Mouse (Mus musculus): Measurements from ENCODE around the gene Acap2. TPM values are rescaled to one million over a fixed set of nuclear protein-coding genes. Genes with fewer than 3 reads are reported as not detected.
A peak's percentile ranks its signal among the peaks of the same experiment; 100 is the strongest.

The Acap2 gene
- total RNA-seq, 2 experiments from 2014 or later, result 9.5 to 10.8 TPM

GRCm38 (mm10) chr16:31180843-31181242, 20.2 kb downstream of the Acap2 start:
- no peak overlapping the region for H3K27ac ChIP-seq
- no peak for TF ChIP-seq CTCF (IDR thresholded peaks at IDR 0.05)
- intact Hi-C loops (cut with DNase I), result no loop called here
- H3K4me3 ChIP-seq, result no peak overlapping the region
- no peak for DNase-seq

- intact Hi-C loops (cut with DNase I), result no loop called here
- no peak for DNase-seq
- TF ChIP-seq CTCF (IDR thresholded peaks at IDR 0.05), result no peak
- no peak overlapping the region for H3K4me3 ChIP-seq
- no peak overlapping the region for H3K27ac ChIP-seq
These were observed 21.7 kb downstream of the Acap2 start for GRCm38 (mm10) chr16:31179384-31179783.

GRCm38 (mm10) chr16:31174880-31175638, 26.0 kb downstream of the Acap2 start:
- Histone ChIP-seq H3K27ac (no peak overlapping the region), H3K4me3 (no peak overlapping the region)
- no peak for DNase-seq
- TF ChIP-seq CTCF (IDR thresholded peaks at IDR 0.05), result no peak
- intact Hi-C loops (cut with DNase I), result no loop called here

- H3K27ac ChIP-seq, result no peak overlapping the region
- intact Hi-C loops (cut with DNase I), result no loop called here
- DNase-seq, result no peak
- no peak for TF ChIP-seq CTCF (IDR thresholded peaks at IDR 0.05)
- H3K4me3 ChIP-seq, result no peak overlapping the region
These were observed 28.8 kb downstream of the Acap2 start for GRCm38 (mm10) chr16:31172229-31172628.

- no peak overlapping the region for H3K27ac ChIP-seq
- DNase-seq, result no peak
- intact Hi-C loops (cut with DNase I), result no loop called here
- H3K4me3 ChIP-seq, result no peak overlapping the region
- no peak for TF ChIP-seq CTCF (IDR thresholded peaks at IDR 0.05)
These were observed 29.6 kb downstream of the Acap2 start for GRCm38 (mm10) chr16:31171418-31171817.

GRCm38 (mm10) chr16:31170297-31170696, 30.7 kb downstream of the Acap2 start:
- intact Hi-C loops (cut with DNase I), result no loop called here
- TF ChIP-seq CTCF (IDR thresholded peaks at IDR 0.05), result peak; percentile 24; the same call in 1 of the 2 replicates
- H3K27ac ChIP-seq, result no peak overlapping the region
- H3K4me3 ChIP-seq, result no peak overlapping the region
- DNase-seq, result no peak

- TF ChIP-seq CTCF (IDR thresholded peaks at IDR 0.05), result no peak
- DNase-seq, result no peak
- intact Hi-C loops (cut with DNase I), result no loop called here
- no peak overlapping the region for H3K4me3 ChIP-seq
- H3K27ac ChIP-seq, result no peak overlapping the region
These were observed 31.4 kb downstream of the Acap2 start for GRCm38 (mm10) chr16:31169596-31169995.

- no peak for DNase-seq
- intact Hi-C loops (cut with DNase I), result no loop called here
- H3K27ac ChIP-seq, result no peak overlapping the region
- no peak for TF ChIP-seq CTCF (IDR thresholded peaks at IDR 0.05)
- H3K4me3 ChIP-seq, result no peak overlapping the region
These were observed 33.1 kb downstream of the Acap2 start for GRCm38 (mm10) chr16:31167934-31168333.

GRCm38 (mm10) chr16:31167017-31167887, 33.8 kb downstream of the Acap2 start:
- intact Hi-C loops (cut with DNase I), result no loop called here
- no peak for TF ChIP-seq CTCF (IDR thresholded peaks at IDR 0.05)
- Histone ChIP-seq H3K4me3 (no peak overlapping the region), H3K27ac (no peak overlapping the region)
- DNase-seq, result no peak

GRCm38 (mm10) chr16:31165907-31166306, 35.1 kb downstream of the Acap2 start:
- Histone ChIP-seq H3K4me3 (no peak overlapping the region), H3K27ac (peak overlapping the region; percentile 46; the same call in 1 of the 2 replicates)
- intact Hi-C loops (cut with DNase I), result no loop called here
- TF ChIP-seq CTCF (IDR thresholded peaks at IDR 0.05), result no peak
- no peak for DNase-seq

GRCm38 (mm10) chr16:31165467-31165866, 35.6 kb downstream of the Acap2 start:
- Histone ChIP-seq H3K27ac (peak overlapping the region; percentile 20; the same call in 1 of the 2 replicates), H3K4me3 (no peak overlapping the region)
- DNase-seq, result no peak
- intact Hi-C loops (cut with DNase I), result no loop called here
- TF ChIP-seq CTCF (IDR thresholded peaks at IDR 0.05), result no peak

- Histone ChIP-seq H3K27ac (no peak overlapping the region), H3K4me3 (no peak overlapping the region)
- peak; percentile 29 for DNase-seq
- intact Hi-C loops (cut with DNase I), result no loop called here
- no peak for TF ChIP-seq CTCF (IDR thresholded peaks at IDR 0.05)
These were observed 36.9 kb downstream of the Acap2 start for GRCm38 (mm10) chr16:31164125-31164524.

- no peak overlapping the region for H3K27ac ChIP-seq
- no peak for TF ChIP-seq CTCF (IDR thresholded peaks at IDR 0.05)
- DNase-seq, result no peak
- intact Hi-C loops (cut with DNase I), result no loop called here
- H3K4me3 ChIP-seq, result no peak overlapping the region
These were observed 40.6 kb downstream of the Acap2 start for GRCm38 (mm10) chr16:31160486-31160885.

Measured in gastrocnemius, adult 2 months (tissue).